Mouse (Mus musculus) adrenal gland, postnatal 10 days (tissue): ENCODE data around the gene Cmtm7. TPM values are rescaled to one million over a fixed set of nuclear protein-coding genes. Genes with fewer than 3 reads are reported as not detected.

ENCODE experiments used
- DNase-seq: peaks from one replicate; pipeline ENCODE4 v3.0.0; 2021; ENCODE audit warnings: mixed read lengths
- long read RNA-seq, 2 experiments: library from polyadenylated mRNA; stranded (forward); transcript quantifications; one replicate each; pipeline ENCODE4 v2.0.0; 2021
- total RNA-seq, 2 experiments: library from RNA; stranded (reverse); gene quantifications; 2 replicates each; pipeline ENCODE4 v1.2.3; 2021

The Cmtm7 gene
- 10 to 100 TPM; 32.4 to 32.9 TPM for total RNA-seq
- long read RNA-seq, experiment 1, transcript Cmtm7-201 (5 exons, 993 nt): major isoform, 47 of 59 reads
- long read RNA-seq, experiment 1, partial matches to known transcripts: 2 of 59 reads
- long read RNA-seq, experiment 1, other reads (novel, unspliced or antisense): 5 of 59 reads
- long read RNA-seq, experiment 2, transcript Cmtm7-201 (5 exons, 993 nt): major isoform, 9 of 12 reads
- long read RNA-seq, experiment 2, partial matches to known transcripts: 0 of 12 reads
- long read RNA-seq, experiment 2, other reads (novel, unspliced or antisense): 2 of 12 reads

DNA sequence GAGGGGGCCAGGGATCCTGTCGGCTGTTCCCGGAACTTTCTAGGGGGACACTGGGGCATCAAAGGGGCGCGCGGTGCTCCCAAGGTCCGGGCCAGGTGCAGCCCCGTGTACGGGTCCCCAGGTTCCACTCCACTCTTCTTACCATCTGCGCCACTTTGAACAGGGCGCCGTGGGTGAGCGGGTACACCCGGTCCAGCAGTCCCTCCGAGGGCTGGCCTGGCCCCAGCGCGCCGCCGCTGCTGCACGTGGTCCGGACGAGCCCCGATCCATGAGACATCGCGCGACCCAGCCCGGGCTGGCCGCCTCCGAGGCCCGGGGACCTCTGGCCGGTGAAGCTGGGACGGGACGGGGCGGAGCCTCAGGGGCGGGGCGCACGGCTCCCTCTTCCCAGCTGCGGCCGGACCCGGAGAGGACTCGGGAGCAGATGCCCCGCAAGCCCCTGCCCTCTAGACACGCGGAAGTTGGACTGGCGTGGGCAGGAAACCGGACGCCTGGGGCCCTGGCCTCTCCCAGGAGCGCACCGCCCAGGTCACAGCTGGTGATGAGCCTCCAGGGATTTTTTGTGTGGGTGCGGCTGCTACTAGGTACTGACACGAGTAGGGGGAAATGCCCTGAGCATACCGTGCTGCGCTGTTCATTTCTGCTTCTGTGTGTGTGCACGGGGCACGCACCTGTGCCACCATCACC is at the start of gene Cmtm7:
Gene Cmtm7 (minus strand): TSS at position 331 of the 687 bp plus-strand sequence.
- DNase-seq: peak; percentile 89

DNA sequence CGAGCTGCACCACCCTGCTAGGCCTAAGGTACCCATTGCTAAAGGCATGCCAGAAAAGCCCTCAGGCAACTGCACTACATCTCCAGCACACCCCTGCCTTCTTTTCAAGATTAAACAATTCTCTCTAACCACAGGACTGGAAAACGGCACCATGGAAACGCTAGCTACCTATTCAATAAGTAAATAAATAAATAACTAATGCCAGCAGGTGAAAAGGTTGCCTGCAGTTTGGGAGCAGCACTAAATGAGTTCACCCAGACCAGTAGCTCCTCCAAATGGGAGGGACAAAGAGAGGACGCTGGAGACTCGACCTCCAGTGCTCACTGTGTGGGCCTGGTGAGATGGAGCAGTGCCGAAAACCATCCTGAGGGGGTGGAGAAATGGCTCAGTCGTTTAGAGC is 48.7 kb upstream of the Cmtm7 start:
- no peak for DNase-seq

DNA sequence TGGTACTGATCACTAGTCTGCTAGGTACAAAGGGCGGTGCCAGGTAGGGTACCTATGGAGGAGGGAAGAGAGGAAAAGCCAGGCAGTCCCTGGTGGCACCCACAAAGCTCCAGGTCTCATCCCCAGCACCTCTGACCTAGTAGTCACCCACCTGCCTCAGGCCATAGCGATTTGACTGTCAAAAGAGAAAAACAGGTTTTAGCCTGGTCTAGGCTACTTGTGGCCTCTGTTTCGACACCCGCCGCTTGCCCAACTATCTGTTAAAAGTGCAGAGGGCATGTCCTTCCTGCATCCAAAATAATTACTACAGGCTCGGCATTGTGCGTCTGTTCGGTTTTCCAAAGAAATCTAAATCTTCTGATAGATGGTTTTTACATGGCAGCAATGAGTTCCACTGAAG is 48.0 kb upstream of the Cmtm7 start:
- DNase-seq: peak; percentile 7

DNA sequence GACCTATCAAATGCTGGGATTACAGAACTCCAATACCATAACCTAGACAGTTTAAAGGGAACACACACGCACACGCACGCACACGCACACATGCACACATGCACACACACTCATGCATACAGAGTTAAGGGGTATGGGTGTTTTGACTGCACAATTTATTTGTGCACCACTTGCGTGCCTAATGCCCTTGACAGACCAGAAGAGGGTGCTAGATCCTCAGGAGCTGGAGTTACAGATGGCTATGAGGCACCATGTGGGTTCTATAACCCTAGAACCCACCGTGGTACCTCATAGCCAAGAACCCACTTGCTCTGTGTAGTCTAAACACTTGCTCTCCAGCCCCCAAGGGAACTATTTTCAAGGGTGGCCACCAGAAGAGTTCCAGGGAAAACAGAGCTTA is 46.7 kb upstream of the Cmtm7 start:
- DNase-seq: no peak

DNA sequence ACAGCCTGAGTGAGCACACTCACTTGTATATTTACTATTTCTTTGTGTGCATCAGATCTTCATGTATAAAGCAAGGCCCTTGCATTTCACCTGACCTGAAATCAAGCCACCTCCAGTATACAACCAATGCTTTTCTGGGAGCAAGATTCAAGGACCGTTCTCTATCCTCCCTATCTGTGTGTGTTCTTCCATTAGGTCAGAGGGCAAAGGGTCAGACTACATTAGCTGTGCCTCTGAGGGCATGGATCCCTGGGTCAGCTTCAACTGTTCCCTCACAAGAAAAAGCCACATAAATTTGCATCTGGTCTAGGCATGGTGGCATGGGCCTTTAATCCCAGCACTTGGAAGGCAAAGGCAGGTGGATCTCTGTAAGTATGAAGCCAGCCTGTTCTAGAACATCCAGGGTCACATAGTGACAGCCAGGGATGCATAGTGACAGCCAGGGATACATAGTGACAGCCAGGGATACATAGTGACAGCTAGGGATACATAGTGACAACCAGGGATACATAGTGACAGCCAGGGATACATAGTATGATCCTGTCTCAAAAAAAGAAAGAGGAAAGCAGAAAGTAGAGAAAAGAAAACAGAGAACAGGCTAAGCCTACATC is 45.7 kb upstream of the Cmtm7 start:
- no peak for DNase-seq

DNA sequence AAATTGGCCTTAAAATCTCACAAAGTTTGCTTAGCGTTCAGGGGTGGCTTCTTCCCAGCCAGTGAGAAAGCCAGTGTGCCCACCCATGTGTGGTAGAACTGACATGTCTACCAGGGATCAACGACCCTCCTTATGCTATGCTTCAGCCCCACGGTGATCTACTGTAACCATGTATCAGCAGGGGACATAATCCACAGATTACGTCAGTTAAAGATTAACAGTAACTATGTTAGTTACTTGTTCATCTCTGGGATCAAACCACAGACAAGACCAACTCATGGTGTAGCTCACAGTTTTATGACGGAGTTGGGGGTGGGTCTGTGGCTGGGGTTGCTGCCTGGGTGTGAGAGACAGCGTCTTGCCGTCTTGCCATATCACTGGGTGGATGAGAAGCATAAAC is 42.5 kb upstream of the Cmtm7 start:
- DNase-seq: no peak

DNA sequence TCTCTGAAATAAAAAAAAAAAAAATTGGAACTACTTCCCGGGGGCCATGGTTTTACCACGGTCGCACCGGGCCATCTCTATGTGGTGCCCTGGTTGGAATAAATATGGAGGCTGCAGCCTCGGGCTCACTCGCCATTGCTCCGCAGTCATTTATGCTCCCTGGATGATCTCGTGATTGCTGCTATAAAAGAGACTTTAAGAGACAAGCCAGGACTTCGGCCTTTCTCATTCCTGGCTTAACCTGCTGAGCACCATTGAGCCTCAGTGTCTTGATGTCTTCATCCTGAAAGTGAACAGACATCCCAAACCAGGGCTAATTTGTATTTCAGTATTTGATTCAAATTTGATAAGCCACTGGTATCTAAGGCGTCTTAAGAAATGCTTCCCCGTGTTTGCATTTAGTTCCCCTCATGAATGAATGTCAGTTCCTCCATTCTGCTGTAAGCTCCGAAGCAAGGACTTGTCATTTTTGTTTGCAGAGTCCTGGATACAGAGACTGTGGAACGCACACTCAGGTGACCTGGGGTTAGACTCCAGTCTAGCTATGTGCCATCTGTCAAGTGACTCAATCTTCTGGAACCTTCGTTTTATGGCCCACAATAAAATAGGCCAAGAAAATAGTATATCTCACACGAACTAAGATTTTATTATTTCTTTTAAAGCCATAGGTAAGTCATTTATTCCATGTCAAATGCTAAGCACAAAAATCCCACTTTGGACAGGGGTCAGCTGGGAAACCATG is 40.1 kb upstream of the Cmtm7 start:
- DNase-seq: no peak

DNA sequence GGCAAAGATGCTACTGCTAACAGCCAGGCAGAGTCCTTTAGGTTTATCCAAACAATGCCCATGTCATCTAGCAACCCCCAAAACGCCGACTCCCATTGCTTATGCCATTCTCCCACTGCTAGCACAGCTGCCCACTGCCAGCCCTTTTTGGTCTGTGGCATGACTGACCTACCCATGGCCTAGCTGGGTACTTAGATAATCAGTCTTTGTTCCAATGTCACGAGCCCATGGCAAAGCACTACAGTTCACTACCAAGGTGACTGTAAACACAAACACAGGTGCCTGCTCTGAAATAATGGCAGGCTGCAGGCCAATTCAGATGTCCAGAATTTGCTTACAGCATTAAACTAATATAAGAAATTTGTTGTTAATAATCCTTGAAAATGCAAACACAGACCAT is 37.3 kb upstream of the Cmtm7 start:
- DNase-seq: no peak

DNA sequence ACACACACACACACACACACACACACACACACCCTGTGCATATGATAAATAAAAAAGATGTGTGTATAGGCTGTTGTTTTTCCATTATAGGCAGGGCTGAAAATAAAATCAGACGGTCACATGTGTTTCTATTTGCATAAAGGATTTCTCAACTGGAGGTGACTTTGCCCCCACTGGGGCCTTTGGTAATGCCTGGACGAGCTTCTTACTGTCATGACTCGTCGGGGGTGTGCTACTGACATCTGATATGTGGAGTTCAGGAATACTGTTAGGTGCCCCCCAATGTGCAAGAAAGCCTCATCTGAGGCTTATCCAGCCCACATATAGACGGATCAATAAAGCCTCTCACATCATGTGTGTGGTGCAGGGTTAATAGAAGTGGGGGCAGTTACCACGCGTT is 35.4 kb upstream of the Cmtm7 start:
- no peak for DNase-seq

DNA sequence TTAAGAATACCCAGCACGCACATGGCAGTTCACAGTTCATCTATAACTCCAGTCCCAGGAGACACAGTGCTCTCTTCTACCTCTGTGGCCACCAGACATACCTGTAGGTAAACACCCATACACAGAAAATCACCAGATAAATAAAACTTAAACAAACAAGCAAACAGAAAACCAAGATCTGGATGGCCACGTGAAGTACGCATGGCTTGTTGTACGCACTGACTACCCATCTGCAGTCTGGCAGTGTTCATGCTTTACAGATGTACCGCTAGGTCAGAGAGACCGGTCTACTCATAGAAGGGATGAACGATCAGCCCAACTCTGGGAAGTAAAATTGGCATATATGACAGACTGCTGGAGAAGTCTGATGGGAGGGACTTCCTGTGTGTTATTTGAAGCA is 34.5 kb upstream of the Cmtm7 start:
- no peak for DNase-seq

DNA sequence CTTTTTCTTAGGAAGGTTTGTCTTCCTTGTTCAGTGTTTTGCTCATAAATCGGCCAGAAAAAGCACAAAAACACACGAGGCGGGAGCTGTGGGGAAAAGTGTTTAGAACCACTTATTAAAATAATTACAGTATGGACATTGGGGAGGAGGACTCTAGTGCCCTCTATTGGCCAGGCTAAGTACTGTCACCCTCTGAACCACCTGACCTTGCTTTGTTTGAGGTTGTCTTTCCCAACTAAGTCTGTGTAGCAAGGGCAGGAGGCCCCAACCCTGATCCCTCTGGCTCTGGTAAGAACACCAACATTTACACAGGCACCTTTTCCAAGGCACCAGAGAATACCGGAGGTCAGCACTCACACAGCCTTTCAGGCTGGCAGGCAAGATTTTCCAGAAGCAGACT is 33.7 kb upstream of the Cmtm7 start:
- peak; percentile 63 for DNase-seq

DNA sequence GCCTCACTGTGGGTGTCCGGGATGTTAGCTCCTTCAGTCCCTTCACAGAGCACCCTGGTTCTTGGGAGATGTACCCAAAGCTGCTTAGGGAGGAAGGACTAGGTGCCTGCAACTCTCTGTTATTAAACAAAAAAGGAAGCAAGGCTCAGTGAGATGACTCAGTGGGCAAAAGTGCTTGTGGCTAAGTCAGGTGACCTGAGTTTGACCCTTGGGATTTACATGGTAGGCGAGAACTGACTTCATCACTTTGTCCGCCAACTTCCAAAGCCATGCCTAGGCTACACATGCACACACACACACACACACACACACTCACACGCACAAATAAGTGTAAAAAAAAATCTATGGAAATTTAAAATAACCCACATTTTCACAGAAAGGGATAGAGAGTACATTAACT is 30.3 kb upstream of the Cmtm7 start:
- DNase-seq: no peak

DNA sequence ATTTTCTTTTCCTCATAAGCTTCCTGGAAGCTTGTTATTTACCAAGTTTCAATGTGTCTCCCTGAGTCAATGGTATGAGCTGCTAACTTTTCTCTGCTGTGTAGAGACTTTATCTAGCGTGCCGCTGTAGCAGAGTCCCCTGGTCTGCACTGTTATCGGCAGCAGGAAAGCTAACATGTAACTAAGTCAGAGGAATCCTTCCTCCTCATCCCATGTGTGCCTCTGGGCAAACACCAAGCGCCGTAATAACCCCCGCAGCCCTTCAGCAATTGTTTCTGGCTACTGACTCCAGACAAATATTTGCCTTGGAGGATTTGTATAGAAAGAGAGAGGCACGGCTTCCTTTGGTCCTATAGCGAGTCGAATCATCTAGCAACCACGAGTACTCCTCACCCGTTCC is 29.2 kb upstream of the Cmtm7 start:
- DNase-seq: no peak

DNA sequence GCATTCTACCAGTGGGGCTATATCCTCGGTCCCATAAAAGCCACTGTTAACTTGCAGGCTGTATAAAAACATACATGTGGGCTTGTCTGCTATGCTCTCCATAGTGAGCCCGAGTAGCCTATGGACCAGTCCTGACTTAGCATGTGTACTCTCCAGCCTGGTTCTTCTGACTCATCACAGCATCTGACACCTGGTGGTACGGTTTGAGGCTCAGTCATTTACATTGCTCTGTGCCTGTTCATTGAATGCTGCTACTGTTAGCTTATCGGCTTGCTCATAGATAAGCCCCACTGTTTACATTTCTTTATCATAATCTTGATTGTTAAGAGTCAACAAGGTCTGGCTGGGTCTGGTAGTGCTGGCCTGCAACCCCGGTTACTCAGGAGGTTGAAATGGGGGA is 27.0 kb upstream of the Cmtm7 start:
- no peak for DNase-seq

DNA sequence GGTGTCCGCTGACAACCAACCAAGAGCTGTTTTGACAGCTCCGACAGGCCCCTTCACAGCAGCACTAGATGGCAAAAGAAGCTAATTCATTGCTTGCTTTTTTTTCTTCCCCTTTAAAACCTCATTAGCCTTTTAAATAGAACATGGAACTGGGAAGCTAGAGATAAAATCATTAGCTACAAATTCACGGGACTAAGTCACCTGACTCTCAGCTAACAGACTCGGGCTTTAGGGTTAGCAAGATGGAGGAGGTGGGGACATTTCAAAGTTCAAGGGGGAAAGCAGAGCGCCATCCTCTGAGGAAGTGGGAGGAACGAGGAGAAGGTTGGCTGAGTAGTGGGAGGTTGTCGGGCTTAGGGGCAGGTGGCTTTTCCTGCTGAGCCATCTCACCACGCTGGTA is 25.6 kb upstream of the Cmtm7 start:
- DNase-seq: no peak

DNA sequence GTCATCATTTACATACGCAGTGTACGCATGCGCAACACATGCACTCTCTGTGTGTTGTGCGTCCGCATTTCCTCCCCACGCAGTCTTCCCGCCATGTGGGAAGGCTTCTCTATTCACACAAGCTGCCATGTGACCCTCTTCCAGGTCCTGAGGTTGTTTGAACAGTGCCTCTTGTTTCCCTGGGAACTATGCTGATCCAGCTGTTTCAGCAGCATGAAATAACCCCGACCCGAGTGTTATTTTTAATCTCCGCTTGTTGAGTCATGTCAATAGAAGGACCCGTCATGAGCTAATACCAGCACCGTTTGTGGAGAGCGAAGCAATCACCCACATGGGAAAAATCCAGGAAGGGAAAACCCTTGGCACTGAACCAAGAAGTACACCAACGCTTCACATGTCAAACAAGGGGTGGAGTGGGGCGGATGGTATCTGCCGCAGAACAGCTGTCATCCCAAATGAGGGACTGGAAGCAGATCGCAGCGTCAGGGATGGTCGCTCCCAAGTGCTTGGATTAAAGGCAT is 23.6 kb upstream of the Cmtm7 start:
- DNase-seq: peak; percentile 30

DNA sequence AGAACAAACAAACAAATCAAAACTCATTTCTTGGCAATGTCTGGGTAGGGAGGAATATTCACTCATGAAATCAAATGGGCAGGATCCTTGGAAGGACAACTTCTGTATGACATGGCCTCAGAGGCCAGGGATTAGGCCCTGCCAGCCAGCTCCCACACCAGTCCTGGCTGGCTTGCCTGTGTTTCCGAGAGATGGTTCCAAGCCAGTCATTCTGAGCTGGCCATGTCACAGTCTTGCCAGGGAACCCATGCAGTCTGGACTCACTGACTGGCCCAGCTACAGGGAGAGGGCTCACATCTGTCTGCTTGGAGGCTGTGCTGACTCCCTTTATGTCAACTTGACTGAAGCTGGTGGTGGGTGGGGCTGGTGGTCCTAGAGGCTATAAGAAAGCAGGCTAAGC is 20.5 kb upstream of the Cmtm7 start:
- DNase-seq: peak; percentile 57

DNA sequence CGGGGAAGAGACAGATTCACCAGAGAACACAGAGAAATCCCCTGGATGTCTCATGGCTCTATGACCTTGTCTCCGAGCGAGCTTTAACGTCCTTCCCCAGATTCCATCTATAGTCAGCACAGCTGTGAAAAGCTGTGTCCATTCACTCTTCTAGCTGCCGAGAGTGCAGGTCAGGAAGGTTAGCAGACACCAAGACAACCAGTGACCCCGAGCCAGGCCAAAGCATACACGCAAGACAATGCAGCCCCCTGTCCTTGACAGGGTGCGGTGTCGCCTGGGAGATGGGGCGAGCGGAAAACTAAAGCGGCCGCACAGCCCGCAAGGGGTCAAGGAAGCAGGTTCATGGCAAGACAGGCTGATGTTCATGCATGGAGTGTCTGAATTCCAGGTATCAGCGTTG is 19.6 kb upstream of the Cmtm7 start:
- no peak for DNase-seq

DNA sequence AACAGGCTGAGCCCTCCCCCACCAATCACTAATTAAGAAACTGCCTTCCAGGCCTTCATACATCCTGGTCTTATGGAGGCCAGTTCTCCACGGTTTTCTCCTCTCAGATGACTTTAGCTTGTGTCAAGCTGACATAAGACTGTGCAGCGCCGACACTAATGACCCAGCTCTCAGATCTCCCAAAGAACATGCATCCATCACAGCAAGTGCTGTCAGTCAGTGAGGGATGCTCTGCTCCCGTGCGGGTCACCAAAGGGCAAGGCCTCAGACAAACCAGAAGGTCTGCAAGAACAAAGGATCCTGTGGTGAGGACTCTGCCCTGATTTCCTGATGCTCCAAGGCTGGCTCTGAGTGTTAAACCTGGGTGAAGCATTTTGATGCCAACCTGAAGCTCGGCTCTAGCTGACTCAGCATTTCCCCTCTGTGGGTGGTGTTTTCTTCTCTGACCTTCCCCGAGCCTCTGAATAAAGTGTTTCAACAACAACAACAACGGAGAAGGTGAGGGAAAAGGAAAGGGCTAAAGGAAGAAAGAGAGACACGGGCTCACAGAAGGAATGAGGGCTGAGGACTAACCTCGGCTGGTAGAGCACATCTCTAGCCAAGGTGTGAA is 17.9 kb upstream of the Cmtm7 start:
- no peak for DNase-seq

DNA sequence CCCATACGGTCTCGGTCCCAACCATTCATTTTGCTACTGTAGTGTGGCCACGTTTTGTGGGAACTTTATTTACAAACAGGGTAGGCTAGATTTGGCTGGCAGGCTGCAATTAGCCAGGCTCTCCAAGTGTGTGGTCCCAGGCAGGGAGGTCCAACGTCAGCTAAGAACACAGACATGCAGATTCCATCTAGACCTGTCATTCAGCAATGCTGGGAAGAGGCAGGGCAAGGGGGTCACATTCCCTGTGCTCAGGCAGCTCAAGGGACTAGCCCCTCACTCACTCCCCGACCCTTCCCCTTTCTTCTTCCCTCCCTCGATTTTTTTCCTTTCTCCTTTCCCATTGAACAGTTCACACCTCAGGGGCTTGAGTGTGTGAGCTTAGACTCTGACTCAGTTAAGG is 17.2 kb upstream of the Cmtm7 start:
- no peak for DNase-seq

DNA sequence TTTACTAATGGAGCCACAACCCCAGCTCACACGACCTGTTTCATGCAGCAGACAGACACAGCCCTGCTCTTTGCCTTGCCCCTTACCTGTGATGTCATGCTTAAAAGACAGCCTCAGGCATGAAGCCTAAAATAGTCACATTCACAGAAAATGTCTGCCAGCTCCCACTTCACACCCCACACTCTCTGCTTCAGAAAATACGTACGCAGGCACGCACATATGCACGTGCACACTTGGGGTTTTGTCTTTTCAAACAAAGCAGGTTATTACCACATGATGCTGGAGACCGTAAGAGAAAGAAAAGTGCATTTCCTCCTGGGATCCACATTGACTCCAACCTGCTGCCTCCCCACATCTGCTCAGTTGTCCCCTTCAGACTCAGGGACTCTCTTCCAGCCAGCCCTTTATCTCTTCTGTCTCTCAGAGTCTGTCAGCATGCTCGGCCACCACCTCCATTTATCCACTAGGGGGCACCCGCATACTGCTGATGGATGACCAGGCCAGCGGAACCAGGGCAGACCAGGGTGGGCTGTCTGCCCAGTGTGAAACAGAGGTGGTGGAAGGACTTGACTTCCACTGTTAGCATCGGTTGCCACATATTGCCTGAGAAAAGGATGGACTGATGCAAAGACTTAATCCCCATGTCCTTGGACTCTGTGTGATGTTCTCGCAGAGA is 15.8 kb upstream of the Cmtm7 start:
- DNase-seq: peak; percentile 90
